13 mouse cellular contexts compared by ENCODE assay signal in the genomic region with DNA sequence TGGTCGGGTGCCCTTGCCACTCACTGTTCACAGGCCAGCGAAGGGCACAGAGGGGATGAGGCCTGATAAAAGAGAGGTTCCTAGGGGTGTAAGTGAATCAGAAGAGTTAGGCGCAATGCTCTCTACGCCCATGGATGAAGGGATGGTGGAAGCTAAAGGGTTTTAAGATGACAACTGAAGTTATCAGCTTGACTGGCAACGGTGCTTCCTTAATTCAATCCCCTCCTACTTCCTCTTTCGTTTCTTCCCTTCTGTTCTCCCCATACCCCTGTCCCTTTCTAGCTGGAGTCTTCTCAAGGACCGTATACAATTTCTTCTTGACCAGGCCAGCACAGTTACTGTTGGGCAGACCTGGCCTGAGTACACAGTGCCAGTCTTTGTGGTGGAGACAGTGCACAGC.
A peak's percentile ranks its signal among the peaks of the same experiment; 100 is the strongest.
DNase-seq lines count a peak whose midpoint lies in the region; ATAC-seq and TF ChIP-seq lines count a peak whose summit lies in the region.
"Had no signal": no experiment of that assay in that cellular context is flagged by ENCODE, and none has a peak within 500 bp of the region (broad histone marks: within the 10 kb centered on the region; RNA-seq: fewer than 3 reads in every experiment).

No protein-coding gene starts in this region.

- 64% methylated on average over 7 of the region's 7 CpGs for WGBS in kidney, embryonic 16.5 days
- WGBS in embryonic facial prominence, embryonic 14.5 days: 73% methylated on average over 7 of the region's 7 CpGs
- 52% methylated on average over 7 of the region's 7 CpGs for WGBS in limb, embryonic 14.5 days

- ATAC-seq in kidney, embryonic 16.5 days (ENCODE audit: low FRiP score, low TSS enrichment): no peak; the same call in 1 of the 2 replicates
- ATAC-seq in embryonic facial prominence, embryonic 14.5 days (ENCODE audit: low read depth): no peak
- no peak for ATAC-seq in limb, embryonic 14.5 days (ENCODE audit: low FRiP score, low read depth)
- ATAC-seq in monocyte, adult 5-6 weeks (replicated peaks; ENCODE audit: insufficient number of reproducible peaks, low FRiP score, low TSS enrichment, poor library complexity, severe bottlenecking): peak; percentile 54

- H3K36me3 ChIP-seq in kidney, embryonic 16.5 days (ENCODE audit: insufficient read depth, low read length): no peaks in the 10 kb centered on the region
- no peaks in the 10 kb centered on the region for H3K36me3 ChIP-seq in embryonic facial prominence, embryonic 14.5 days (ENCODE audit: control insufficient read depth, insufficient read depth, low read length)
- no peaks in the 10 kb centered on the region for H3K36me3 ChIP-seq in limb, embryonic 14.5 days (ENCODE audit: control insufficient read depth, insufficient read depth, low read length)
- H3K36me3 ChIP-seq: hindbrain, embryonic 13.5 days had no signal

- TF ChIP-seq POLR2A in limb, embryonic 14.5 days (IDR thresholded peaks at IDR 0.05; ENCODE audit: borderline replicate concordance, extremely low read depth, insufficient read depth, insufficient read length): no peak

- no peaks in the 10 kb centered on the region for H3K27me3 ChIP-seq in kidney, embryonic 16.5 days (ENCODE audit: insufficient read depth, low read length)
- H3K27me3 ChIP-seq in embryonic facial prominence, embryonic 14.5 days (replicated peaks; ENCODE audit: control insufficient read depth, insufficient read depth, low read length): no peaks in the 10 kb centered on the region
- no peaks in the 10 kb centered on the region for H3K27me3 ChIP-seq in limb, embryonic 14.5 days (ENCODE audit: control insufficient read depth, insufficient read depth, low read length)
- H3K27me3 ChIP-seq: hindbrain, embryonic 13.5 days had no signal

- no peak for DNase-seq in kidney, postnatal 14 days
- no peak for DNase-seq in embryonic facial prominence, embryonic 14.5 days (ENCODE audit: low spot score)
- no peak for DNase-seq in limb, embryonic 14.5 days (ENCODE audit: low spot score)
- DNase-seq in gastrocnemius, postnatal 10 days: no peak
- no peak for DNase-seq in right cerebral cortex, postnatal 4 days
- DNase-seq: kidney, adult 9 months; layer of hippocampus, adult 9-11 months; left cerebral cortex, postnatal 4 days had no signal

- no peak overlapping the region for H3K4me3 ChIP-seq in kidney, embryonic 16.5 days (ENCODE audit: low read length)
- no peak overlapping the region for H3K4me3 ChIP-seq in embryonic facial prominence, embryonic 14.5 days (ENCODE audit: low read depth, low read length)
- H3K4me3 ChIP-seq in limb, embryonic 14.5 days (replicated peaks; ENCODE audit: low read length): no peak overlapping the region
- H3K4me3 ChIP-seq: erythroblast, embryonic 14.5 days; hindbrain, embryonic 13.5 days had no signal

- H3K4me2 ChIP-seq in kidney, embryonic 16.5 days (replicated peaks; ENCODE audit: low read depth, low read length): peak overlapping the region; percentile 23; the same call in 1 of the 2 replicates
- H3K4me2 ChIP-seq in embryonic facial prominence, embryonic 14.5 days (ENCODE audit: low read depth, low read length): peak overlapping the region; percentile 29; the same call in 1 of the 2 replicates
- H3K4me2 ChIP-seq in limb, embryonic 14.5 days (replicated peaks; ENCODE audit: low read depth, low read length, severe bottlenecking): peak overlapping the region; percentile 31; the same call in 1 of the 2 replicates
- H3K4me2 ChIP-seq: hindbrain, embryonic 13.5 days had no signal

- peak overlapping the region; percentile 46; the same call in 1 of the 2 replicates for H3K27ac ChIP-seq in kidney, embryonic 16.5 days (ENCODE audit: low read length)
- H3K27ac ChIP-seq in embryonic facial prominence, embryonic 14.5 days (replicated peaks; ENCODE audit: low read depth, low read length): no peak overlapping the region
- H3K27ac ChIP-seq in limb, embryonic 14.5 days (replicated peaks; ENCODE audit: low read depth, low read length): no peak overlapping the region
- H3K27ac ChIP-seq: hindbrain, embryonic 13.5 days had no signal

- H3K9me3 ChIP-seq in kidney, embryonic 16.5 days (ENCODE audit: low read length): no peaks in the 10 kb centered on the region
- H3K9me3 ChIP-seq in embryonic facial prominence, embryonic 14.5 days (ENCODE audit: control insufficient read depth, low read length): no peaks in the 10 kb centered on the region
- H3K9me3 ChIP-seq in limb, embryonic 14.5 days (ENCODE audit: control insufficient read depth, low read length): no peaks in the 10 kb centered on the region
- H3K9me3 ChIP-seq: hindbrain, embryonic 13.5 days had no signal

- peaks cover 15% of the 10 kb centered on the region for H3K4me1 ChIP-seq in kidney, embryonic 16.5 days (ENCODE audit: insufficient read depth, low read length)
- H3K4me1 ChIP-seq in embryonic facial prominence, embryonic 14.5 days (ENCODE audit: control insufficient read depth, insufficient read depth, low read length): peaks cover 13% of the 10 kb centered on the region
- H3K4me1 ChIP-seq in limb, embryonic 14.5 days (ENCODE audit: control insufficient read depth, insufficient read depth, low read length): peaks cover 20% of the 10 kb centered on the region

- no peak overlapping the region for H3K9ac ChIP-seq in kidney, embryonic 16.5 days (replicated peaks; ENCODE audit: low read length)
- H3K9ac ChIP-seq in embryonic facial prominence, embryonic 14.5 days (ENCODE audit: low read depth, low read length): no peak overlapping the region
- no peak overlapping the region for H3K9ac ChIP-seq in limb, embryonic 14.5 days (ENCODE audit: low read depth, low read length, severe bottlenecking)
- H3K9ac ChIP-seq: forebrain, postnatal 0 days; hindbrain, embryonic 13.5 days had no signal
